Mouse (Mus musculus): ENCODE data around the gene Amz2. TPM values are rescaled to one million over a fixed set of nuclear protein-coding genes. Genes with fewer than 3 reads are reported as not detected.

Gene Amz2
- polyA plus RNA-seq, 1 experiment from 2014 or later: 48.7 TPM

DNA sequence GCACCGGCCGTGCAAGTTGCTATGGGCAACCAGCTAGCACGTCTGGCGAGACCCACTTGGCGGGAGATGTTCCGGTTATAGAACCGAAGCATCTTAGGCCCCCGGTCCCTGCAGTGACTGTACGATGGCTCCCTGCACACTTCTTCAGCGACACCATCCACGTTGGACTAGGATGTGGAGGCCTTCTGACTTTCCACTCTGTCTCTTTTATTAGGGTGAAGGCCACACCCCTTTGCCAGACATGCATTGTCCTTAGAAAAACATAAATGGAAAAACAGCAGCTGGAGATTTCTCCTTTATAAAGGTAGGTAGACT lies 483 bp downstream of the Amz2 start:
- H3K9me3 ChIP-seq: 0 out of 2 replicates have a peak, but pooled peaks cover 4% of the 10 kb centered on the region
- peak overlapping the region; percentile 70 for H3K9ac ChIP-seq
- no peaks in the 10 kb centered on the region for H3K27me3 ChIP-seq (replicated peaks)
- H3K4me3 ChIP-seq: peak overlapping the region; percentile 59
- peak overlapping the region; percentile 77; the same call in 1 of the 2 replicates for H3K27ac ChIP-seq
- WGBS: under 1% methylated on average over 11 of the region's 11 CpGs
- peaks cover 10% of the 10 kb centered on the region; the same call in 1 of the 2 replicates for H3K4me1 ChIP-seq
- H3K4me2 ChIP-seq (replicated peaks): peak overlapping the region; percentile 58
- ATAC-seq (ENCODE audit: low FRiP score, low read depth): no peak
- H3K36me3 ChIP-seq: peaks cover 23% of the 10 kb centered on the region

DNA sequence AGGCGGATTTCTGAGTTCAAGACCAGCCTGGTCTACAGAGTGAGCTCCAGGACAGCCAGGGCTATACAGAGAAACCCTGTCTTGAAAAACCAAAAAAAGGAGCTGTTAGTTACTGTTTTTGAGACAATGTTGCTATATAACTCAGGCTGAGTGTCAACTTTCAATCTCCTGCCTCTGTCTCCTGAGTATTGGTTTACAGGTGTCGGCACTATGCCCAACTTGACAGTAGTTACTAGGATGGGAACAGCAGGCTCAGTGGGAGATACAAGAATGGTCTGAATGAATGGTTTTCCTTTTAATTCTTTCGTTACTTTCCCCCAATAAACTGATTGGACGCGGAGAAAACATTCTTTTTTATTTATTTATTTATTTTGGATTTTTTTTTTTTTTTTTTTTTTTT lies 1.6 kb downstream of the Amz2 start:
- WGBS: 95% methylated on average over 5 of the region's 5 CpGs
- H3K36me3 ChIP-seq: peaks cover 27% of the 10 kb centered on the region
- H3K9ac ChIP-seq: no peak overlapping the region
- no peak for ATAC-seq (ENCODE audit: low FRiP score, low read depth)
- 0 out of 2 replicates have a peak, but pooled peaks cover under 1% of the 10 kb centered on the region for H3K9me3 ChIP-seq
- 0 out of 2 replicates have a peak overlapping the region, but pooled peaks have one; percentile 58 for H3K4me2 ChIP-seq (replicated peaks)
- peaks cover 13% of the 10 kb centered on the region; the same call in 1 of the 2 replicates for H3K4me1 ChIP-seq
- no peak overlapping the region for H3K27ac ChIP-seq
- no peaks in the 10 kb centered on the region for H3K27me3 ChIP-seq (replicated peaks)
- H3K4me3 ChIP-seq: no peak overlapping the region

DNA sequence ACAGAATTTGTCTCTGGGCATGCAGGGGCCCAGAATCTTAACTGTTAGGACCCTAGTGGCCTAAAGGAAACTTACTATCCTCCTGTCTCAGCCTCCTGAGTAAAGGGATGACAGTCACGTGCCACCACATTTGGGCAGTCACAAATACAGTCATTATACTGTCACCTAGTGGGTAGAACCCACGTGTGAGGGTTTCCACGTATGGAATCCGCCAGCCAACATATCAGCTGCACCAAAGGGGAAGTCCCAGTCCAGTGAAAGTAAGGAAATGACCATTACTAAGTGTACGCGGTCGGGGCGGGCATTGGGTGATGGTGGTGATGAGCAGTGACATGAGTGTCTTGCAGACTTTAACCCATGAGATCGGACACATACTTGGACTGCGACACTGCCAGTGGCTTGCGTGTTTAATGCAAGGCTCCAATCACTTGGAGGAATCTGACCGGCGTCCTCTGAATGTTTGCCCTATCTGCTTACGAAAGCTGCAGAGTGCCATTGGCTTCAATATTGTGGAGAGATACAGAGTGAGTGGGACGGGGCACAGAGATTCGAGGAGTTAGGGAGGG lies 8.6 kb downstream of the Amz2 start:
- no peaks in the 10 kb centered on the region for H3K27me3 ChIP-seq (replicated peaks)
- no peak overlapping the region for H3K4me2 ChIP-seq (replicated peaks)
- H3K4me1 ChIP-seq: 0 out of 2 replicates have a peak, but pooled peaks cover 3% of the 10 kb centered on the region
- no peak overlapping the region for H3K27ac ChIP-seq
- no peak for ATAC-seq (ENCODE audit: low FRiP score, low read depth)
- H3K9ac ChIP-seq: no peak overlapping the region
- H3K36me3 ChIP-seq: peaks cover 67% of the 10 kb centered on the region
- 93% methylated on average over 16 of the region's 16 CpGs for WGBS
- H3K9me3 ChIP-seq: no peaks in the 10 kb centered on the region
- H3K4me3 ChIP-seq: no peak overlapping the region

DNA sequence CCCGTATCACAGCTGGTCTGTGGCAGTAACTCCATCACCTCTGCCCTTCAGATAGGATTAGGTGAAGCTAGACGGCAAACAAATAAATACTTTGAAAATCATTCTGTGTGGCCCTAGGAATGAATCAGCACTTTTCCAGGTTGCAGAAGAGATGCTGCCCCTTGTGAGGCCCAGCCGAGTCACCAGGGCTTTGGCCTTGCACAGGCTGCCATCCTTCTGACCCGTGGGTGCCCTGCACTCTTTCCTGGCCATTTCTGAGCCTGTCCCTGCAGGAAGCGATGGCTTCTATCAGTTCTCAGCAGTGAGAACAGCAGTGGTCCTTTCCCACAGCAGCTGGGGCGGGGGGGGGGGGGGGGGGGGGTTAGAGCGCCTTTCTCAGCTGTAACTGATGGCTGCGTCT lies 11.1 kb downstream of the Amz2 start:
- Histone ChIP-seq H3K4me3 (no peak overlapping the region), H3K27me3 (replicated peaks) (no peaks in the 10 kb centered on the region), H3K27ac (no peak overlapping the region), H3K36me3 (peaks cover 45% of the 10 kb centered on the region), H3K9ac (no peak overlapping the region), H3K4me1 (0 out of 2 replicates have a peak, but pooled peaks cover 7% of the 10 kb centered on the region), H3K9me3 (no peaks in the 10 kb centered on the region), H3K4me2 (replicated peaks) (no peak overlapping the region)
- 78% methylated on average over 8 of the region's 8 CpGs for WGBS
- no peak for ATAC-seq (ENCODE audit: low FRiP score, low read depth)

DNA sequence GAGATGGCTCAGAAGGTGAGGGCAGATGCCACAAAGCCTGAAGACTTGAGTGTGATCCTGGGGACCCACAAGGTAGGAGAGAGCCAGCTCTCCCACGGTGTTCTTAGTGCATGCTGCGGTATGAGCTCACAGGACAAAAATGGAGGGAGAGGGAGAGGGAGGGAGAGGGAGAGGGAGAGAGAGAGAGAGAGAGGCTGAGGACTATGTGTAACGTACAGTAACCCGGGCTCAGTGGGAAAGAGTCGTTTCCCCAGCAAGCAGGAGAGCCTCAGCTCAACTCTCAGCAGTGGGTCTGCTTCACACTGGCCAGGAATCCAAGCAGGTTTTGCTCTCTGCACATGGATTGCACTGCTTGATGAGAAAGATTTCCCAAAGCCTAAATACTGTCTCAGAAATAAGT lies 13.5 kb downstream of the Amz2 start:
- Histone ChIP-seq H3K9me3 (no peaks in the 10 kb centered on the region), H3K4me3 (no peak overlapping the region), H3K27me3 (replicated peaks) (no peaks in the 10 kb centered on the region), H3K9ac (no peak overlapping the region), H3K36me3 (peaks cover 36% of the 10 kb centered on the region), H3K4me2 (replicated peaks) (peak overlapping the region; percentile 68), H3K27ac (no peak overlapping the region), H3K4me1 (0 out of 2 replicates have a peak, but pooled peaks cover 7% of the 10 kb centered on the region)
- peak; percentile 63; the same call in 1 of the 2 replicates for ATAC-seq (ENCODE audit: low FRiP score, low read depth)
- WGBS: 20% methylated on average over 5 of the region's 5 CpGs

DNA sequence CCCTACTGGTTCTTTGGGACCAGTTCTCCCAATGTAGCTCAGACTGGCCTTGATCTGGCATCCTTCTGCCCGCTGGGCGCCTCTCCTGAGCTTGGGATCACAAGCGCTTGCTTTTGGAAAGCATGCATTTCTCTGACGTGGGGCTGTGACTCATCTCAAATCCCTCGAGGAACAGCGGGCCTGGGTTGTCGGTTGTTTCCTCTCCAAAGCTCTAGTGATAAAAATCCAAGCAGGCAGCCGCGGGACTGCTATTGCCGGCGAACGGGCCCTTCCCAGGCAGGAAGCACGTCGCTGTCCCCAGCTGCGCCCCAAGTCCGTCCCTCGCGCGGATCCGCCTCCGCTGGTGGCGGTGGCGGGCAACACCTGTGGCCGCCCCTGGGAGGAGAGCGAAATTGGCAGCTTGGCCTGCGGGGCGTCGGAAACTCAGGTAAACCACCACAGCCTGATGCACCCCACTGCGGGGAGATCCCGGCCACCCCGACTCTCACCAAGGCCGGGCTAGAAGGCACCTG lies 14.1 kb downstream of the Amz2 start:
- Histone ChIP-seq H3K4me3 (peak overlapping the region; percentile 36), H3K27me3 (replicated peaks) (no peaks in the 10 kb centered on the region), H3K9ac (peak overlapping the region; percentile 46; the same call in 1 of the 2 replicates), H3K27ac (no peak overlapping the region), H3K4me2 (replicated peaks) (peak overlapping the region; percentile 68), H3K4me1 (0 out of 2 replicates have a peak, but pooled peaks cover 7% of the 10 kb centered on the region), H3K9me3 (no peaks in the 10 kb centered on the region), H3K36me3 (peaks cover 29% of the 10 kb centered on the region)
- WGBS: 2% methylated on average over 32 of the region's 32 CpGs
- peak; percentile 61 for ATAC-seq (ENCODE audit: low FRiP score, low read depth)

DNA sequence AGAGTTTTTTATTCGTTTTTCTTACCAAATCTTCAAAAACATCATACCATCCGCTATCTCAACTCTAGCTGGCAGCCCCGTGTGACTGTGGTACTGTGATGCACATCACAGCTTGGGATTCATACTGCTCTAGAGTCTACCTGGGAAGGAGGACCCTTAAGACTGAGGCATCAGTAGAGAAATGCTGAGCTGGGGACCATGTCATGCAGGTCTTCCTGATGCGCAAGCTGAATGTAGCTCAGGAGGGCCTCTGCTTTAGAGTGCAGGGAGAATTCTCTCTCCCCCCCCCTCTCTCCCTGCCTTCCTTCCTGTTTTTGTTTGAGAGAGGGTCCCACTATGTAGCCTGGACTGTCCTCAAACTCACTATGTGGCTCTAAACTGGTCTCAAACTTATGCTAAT lies 14.9 kb downstream of the Amz2 start:
- Histone ChIP-seq H3K4me1 (0 out of 2 replicates have a peak, but pooled peaks cover 7% of the 10 kb centered on the region), H3K36me3 (peaks cover 24% of the 10 kb centered on the region), H3K9ac (no peak overlapping the region), H3K9me3 (no peaks in the 10 kb centered on the region), H3K27me3 (replicated peaks) (no peaks in the 10 kb centered on the region), H3K4me2 (replicated peaks) (peak overlapping the region; percentile 68), H3K4me3 (no peak overlapping the region), H3K27ac (no peak overlapping the region)
- whole genome bisulfite sequencing: 61% methylated on average over 4 of the region's 4 CpGs
- no peak for ATAC-seq (ENCODE audit: low FRiP score, low read depth)

DNA sequence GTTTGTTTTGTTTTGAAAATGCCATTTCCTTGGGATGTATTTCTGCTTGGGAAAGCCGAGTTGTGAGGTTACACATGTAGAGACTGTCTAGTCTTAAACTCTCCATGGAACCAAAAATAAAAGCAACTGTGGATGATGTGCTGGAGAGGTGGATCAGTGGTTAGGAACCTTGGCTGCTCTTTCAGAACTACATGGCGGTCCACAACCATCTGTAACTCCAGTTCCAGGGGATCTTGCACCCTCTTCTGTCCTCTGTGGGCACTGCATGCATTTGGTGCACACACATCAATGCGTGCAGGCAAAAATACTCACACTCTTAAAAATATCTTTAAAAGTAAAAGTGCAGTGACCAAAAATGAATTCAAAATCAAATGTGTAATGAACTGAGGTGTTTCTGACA lies 15.4 kb downstream of the Amz2 start:
- H3K36me3 ChIP-seq: peaks cover 19% of the 10 kb centered on the region
- no peaks in the 10 kb centered on the region for H3K9me3 ChIP-seq
- H3K27me3 ChIP-seq (replicated peaks): no peaks in the 10 kb centered on the region
- no peak overlapping the region for H3K9ac ChIP-seq
- no peak overlapping the region for H3K4me3 ChIP-seq
- 0 out of 2 replicates have a peak, but pooled peaks cover 7% of the 10 kb centered on the region for H3K4me1 ChIP-seq
- ATAC-seq (ENCODE audit: low FRiP score, low read depth): no peak
- 54% methylated on average over 3 of the region's 3 CpGs for WGBS
- H3K4me2 ChIP-seq (replicated peaks): no peak overlapping the region
- H3K27ac ChIP-seq: no peak overlapping the region

DNA sequence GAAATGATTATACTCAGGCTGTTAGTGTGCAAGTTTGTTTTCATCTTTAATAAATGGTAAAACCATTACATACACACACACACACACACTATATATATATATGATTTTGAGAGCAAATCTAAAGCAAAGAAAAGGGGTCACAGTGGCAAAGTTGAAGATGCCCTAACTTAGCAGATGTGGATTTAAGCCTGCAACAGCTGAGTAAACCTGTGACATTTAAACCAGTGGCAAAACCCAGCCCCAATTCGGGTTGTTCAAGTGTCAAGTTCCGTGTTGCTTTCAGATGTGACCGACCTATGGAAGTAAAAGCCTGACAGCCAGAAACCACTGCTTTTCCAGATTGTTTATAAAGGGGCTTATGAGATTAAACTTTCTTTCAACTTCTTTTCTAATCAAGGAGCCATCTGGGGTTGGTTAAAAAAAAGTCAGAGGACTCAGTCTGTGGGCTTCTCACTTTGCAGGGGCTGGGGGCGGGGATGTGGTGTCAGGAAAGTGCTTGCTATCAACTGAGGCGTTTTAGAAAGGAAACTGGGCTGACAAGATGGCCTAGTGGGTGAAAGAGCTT lies 16.5 kb downstream of the Amz2 start:
- Histone ChIP-seq H3K4me3 (no peak overlapping the region), H3K27me3 (replicated peaks) (no peaks in the 10 kb centered on the region), H3K9me3 (no peaks in the 10 kb centered on the region), H3K4me2 (replicated peaks) (no peak overlapping the region), H3K36me3 (peaks cover 8% of the 10 kb centered on the region), H3K27ac (no peak overlapping the region), H3K4me1 (0 out of 2 replicates have a peak, but pooled peaks cover 7% of the 10 kb centered on the region), H3K9ac (no peak overlapping the region)
- ATAC-seq (ENCODE audit: low FRiP score, low read depth): no peak
- WGBS: 67% methylated on average over 5 of the region's 5 CpGs

DNA sequence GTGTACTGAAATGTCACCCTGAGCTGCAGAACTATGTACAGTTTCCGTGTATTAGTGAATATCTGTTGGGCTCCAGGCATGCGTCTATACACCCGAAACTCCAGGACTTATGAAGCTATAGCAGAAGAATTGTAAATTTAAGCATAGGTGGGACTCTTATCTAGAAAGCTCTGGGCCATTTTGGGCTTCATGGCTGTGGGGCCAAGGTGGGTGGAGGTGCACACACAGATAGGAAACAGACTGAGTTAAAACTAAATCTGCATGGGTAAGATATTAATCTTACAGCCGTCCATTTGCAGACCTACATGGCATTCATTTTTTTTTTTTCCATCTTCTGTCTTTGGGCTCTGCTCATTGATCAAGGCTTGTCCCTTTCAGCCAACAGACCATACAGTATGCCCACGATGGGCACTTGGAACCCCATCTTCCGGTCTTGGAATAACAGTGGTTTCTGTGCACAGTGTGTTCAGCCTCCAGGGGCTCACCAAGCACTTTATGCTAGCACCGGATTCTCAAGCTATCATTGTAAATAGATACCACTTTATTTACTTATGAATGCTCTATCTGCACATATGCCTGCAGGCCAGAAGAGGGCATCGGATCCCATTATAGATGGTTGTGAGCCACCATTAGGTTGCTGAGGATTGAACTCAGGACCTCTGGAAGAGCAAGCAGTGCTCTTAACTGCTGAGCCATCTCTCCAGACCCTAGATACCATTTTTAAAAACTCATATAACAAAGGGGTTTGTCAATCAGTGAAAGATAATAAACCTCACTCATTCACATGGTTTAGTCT lies 17.9 kb downstream of the Amz2 start:
- no peak overlapping the region for H3K9ac ChIP-seq
- H3K36me3 ChIP-seq: no peaks in the 10 kb centered on the region
- H3K4me1 ChIP-seq: 0 out of 2 replicates have a peak, but pooled peaks cover 7% of the 10 kb centered on the region
- H3K9me3 ChIP-seq: no peaks in the 10 kb centered on the region
- H3K27ac ChIP-seq: no peak overlapping the region
- no peak overlapping the region for H3K4me2 ChIP-seq (replicated peaks)
- no peak for ATAC-seq (ENCODE audit: low FRiP score, low read depth)
- no peak overlapping the region for H3K4me3 ChIP-seq
- WGBS: 93% methylated on average over 8 of the region's 8 CpGs
- no peaks in the 10 kb centered on the region for H3K27me3 ChIP-seq (replicated peaks)

DNA sequence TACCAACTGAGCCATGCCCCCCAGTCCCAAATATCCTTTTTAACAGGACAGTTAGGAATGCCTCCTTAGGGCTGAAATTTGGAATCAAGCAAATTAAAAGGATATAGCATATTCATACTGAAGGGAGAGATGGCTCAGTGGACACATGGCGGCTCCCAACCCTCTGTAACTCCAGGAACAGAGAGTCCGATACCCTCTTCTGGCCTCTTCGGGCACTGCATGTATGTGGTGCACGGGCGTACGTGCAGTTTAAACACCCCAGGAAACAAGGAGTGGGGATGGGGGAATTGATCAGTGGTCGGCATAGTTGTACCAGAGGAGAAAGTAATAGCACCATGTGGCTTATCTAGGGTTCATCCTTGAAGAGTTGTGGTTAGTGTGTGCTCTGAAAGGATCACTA lies 18.9 kb downstream of the Amz2 start:
- no peaks in the 10 kb centered on the region for H3K9me3 ChIP-seq
- H3K9ac ChIP-seq: no peak overlapping the region
- no peaks in the 10 kb centered on the region for H3K36me3 ChIP-seq
- 47% methylated on average over 7 of the region's 7 CpGs for WGBS
- H3K4me1 ChIP-seq: 0 out of 2 replicates have a peak, but pooled peaks cover 7% of the 10 kb centered on the region
- no peaks in the 10 kb centered on the region for H3K27me3 ChIP-seq (replicated peaks)
- H3K4me3 ChIP-seq: no peak overlapping the region
- no peak overlapping the region for H3K27ac ChIP-seq
- no peak for ATAC-seq (ENCODE audit: low FRiP score, low read depth)
- H3K4me2 ChIP-seq (replicated peaks): no peak overlapping the region

DNA sequence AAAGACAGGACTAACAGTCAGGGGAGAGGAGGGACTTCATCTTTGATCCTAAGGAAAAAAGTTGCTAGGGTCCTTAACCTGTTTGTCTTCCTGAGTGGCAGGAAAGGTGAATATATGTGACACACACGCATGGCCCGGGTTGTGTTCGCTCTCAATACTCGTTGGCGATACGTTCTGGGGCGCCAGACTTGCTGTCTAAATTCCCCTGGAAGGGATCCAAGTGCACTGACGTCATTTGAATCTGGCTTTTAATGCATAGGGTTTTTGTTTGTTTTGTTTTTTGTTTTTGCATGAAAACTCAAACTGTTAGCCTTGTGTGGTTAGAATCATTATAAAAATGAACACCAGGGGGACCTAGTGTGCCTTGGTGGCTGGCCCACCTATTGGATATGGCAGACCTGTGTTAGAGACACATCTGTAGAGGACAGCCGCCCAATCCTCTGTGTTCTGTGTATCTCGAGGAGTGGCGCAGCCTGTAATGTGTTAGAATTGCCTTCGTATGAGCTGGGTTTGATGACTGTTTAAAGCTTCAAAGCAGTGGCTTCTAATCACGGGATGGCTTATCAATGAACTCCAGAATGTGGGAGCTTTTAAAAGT lies 19.8 kb downstream of the Amz2 start:
- no peaks in the 10 kb centered on the region for H3K9me3 ChIP-seq
- no peak overlapping the region for H3K27ac ChIP-seq
- H3K4me1 ChIP-seq: no peaks in the 10 kb centered on the region
- no peak overlapping the region for H3K4me3 ChIP-seq
- H3K27me3 ChIP-seq (replicated peaks): no peaks in the 10 kb centered on the region
- no peak overlapping the region for H3K9ac ChIP-seq
- WGBS: 62% methylated on average over 13 of the region's 13 CpGs
- H3K36me3 ChIP-seq: no peaks in the 10 kb centered on the region
- H3K4me2 ChIP-seq (replicated peaks): no peak overlapping the region
- 0 out of 2 replicates have a peak, but pooled peaks have one; percentile 68 for ATAC-seq (ENCODE audit: low FRiP score, low read depth)

All from neural tube, embryonic 12.5 days (tissue).